Mouse (Mus musculus) liver, adult 2 months (tissue): ENCODE results near the gene Exosc9. TPM values are rescaled to one million over a fixed set of nuclear protein-coding genes. Genes with fewer than 3 reads are reported as not detected.

ENCODE experiments used
- DNase-seq: peaks from one replicate; pipeline ENCODE4 v3.0.0-alpha.2; 2011; ENCODE audit warnings: low read depth, low spot score; ENCODE audit errors: extremely low read depth
- H3K27ac ChIP-seq: fragments of 200-500 bp; replicated peaks from 2 replicates; pipeline ENCODE4 v1.5.1; 2012; ENCODE audit warnings: low read depth, mild to moderate bottlenecking, control low read depth, inconsistent platforms, low read length; ENCODE audit not compliant: insufficient read depth
- H3K27me3 ChIP-seq: fragments of 200-500 bp; 2 replicates; pipeline ENCODE4 v1.6.1; 2012; ENCODE audit warnings: mild to moderate bottlenecking, moderate library complexity, low read length, inconsistent platforms; ENCODE audit not compliant: control insufficient read depth, insufficient read depth
- H3K36me3 ChIP-seq: fragments of 200-500 bp; 2 replicates; pipeline ENCODE4 v1.6.1; 2012; ENCODE audit warnings: low read length, inconsistent platforms; ENCODE audit not compliant: control insufficient read depth, insufficient read depth
- H3K4me1 ChIP-seq: fragments of 200-500 bp; 2 replicates; pipeline ENCODE4 v1.6.1; 2011; ENCODE audit warnings: low read length; ENCODE audit not compliant: control insufficient read depth, insufficient read depth
- H3K4me3 ChIP-seq: fragments of 200-500 bp; 2 replicates; pipeline ENCODE4 v1.5.1; 2011; ENCODE audit warnings: low read depth, mild to moderate bottlenecking, control low read depth, low read length, moderate library complexity; ENCODE audit not compliant: insufficient read depth
- H3K79me2 ChIP-seq: fragments of 200-500 bp; 2 replicates; pipeline ENCODE4 v1.6.1; 2012; ENCODE audit warnings: inconsistent platforms, mild to moderate bottlenecking, low read length, moderate library complexity; ENCODE audit not compliant: control insufficient read depth, insufficient read depth
- H3K9ac ChIP-seq: fragments of 200-500 bp; 2 replicates; pipeline ENCODE4 v1.6.1; 2012; ENCODE audit warnings: low read depth, mild to moderate bottlenecking, control low read depth, inconsistent platforms, low read length
- CTCF ChIP-seq: fragments of 200-500 bp; IDR thresholded peaks from 2 replicates; pipeline ENCODE4 v1.5.1; 2011; ENCODE audit warnings: low read depth, low read length, control low read depth
- POLR2A ChIP-seq: fragments of 200-500 bp; IDR thresholded peaks from 2 replicates; pipeline ENCODE4 v1.6.1; 2011; ENCODE audit warnings: low read length, control low read depth; ENCODE audit not compliant: insufficient read depth; ENCODE audit errors: extremely low read depth
- WGBS: fragments of 180-500 bp; shearing (Covaris S2); methylation state at CpG from one replicate; pipeline ENCODE4 v1.1.7; 2018; 5-methylcytosine and 5-hydroxymethylcytosine counted together
- polyA plus RNA-seq: library from polyadenylated mRNA; depleted of rRNA; stranded (reverse); fragments of >200 nt; gene quantifications from 2 replicates; pipeline ENCODE4 v1.2.3, GENCODE M21; 2012; rRNA removed
- total RNA-seq: library from RNA; depleted of rRNA; stranded (reverse); fragments of >200 nt; gene quantifications from 2 replicates; pipeline ENCODE4 v1.2.3, GENCODE M21; 2014; rRNA removed

The Exosc9 gene
- total and polyA plus RNA-seq, 2 experiments: 6.3 to 15.6 TPM

DNA sequence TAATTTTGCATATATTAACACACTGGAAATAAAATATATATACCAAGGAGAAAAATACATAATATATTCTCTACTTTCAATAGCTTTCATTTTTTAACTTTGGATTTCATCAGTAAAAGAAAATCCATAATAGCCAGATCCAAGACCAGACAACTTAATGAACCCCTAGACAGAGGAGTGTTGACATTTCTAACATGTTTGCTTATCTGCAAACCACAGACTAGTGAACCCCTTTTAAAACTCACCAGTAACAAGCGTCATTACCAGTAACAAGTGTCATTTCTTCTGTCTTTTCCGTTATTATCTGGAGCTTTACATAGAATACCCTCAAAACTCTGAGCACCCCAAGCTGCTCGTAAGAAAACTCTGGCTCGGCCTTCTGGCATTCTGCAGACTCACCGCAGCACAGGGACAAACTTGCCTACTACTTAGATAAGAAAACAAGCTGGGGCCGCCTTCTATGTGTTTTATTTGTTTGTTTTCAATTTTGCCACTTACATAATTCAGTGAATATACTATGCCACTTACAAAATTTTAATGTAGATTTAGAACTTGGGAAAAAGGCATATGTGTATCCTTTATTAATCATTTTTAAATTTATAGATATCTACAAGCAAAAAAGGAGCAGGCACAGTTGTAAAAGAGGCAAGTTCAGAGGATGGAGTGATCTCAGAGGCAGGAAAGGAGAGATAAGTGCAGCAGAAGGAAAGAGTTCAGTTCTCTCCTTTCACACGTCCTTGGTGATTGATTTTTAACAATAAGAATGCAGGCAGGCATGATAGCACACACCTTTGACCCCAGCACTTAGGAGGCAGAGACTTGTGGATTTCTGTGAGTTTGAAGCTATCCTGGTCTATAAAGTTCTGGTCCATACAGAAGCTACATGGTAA, 53.7 kb downstream of the Exosc9 start:
- DNase-seq: no peak
- Histone ChIP-seq H3K4me3 (no peak overlapping the region), H3K27me3 (no peaks in the 10 kb centered on the region), H3K9ac (no peak overlapping the region), H3K36me3 (peaks cover 12% of the 10 kb centered on the region; the same call in 1 of the 2 replicates), H3K79me2 (no peaks in the 10 kb centered on the region), H3K4me1 (no peaks in the 10 kb centered on the region), H3K27ac (no peak overlapping the region)
- 90% methylated on average over 7 of the region's 7 CpGs for WGBS
- TF ChIP-seq CTCF (no peak), POLR2A (no peak)

DNA sequence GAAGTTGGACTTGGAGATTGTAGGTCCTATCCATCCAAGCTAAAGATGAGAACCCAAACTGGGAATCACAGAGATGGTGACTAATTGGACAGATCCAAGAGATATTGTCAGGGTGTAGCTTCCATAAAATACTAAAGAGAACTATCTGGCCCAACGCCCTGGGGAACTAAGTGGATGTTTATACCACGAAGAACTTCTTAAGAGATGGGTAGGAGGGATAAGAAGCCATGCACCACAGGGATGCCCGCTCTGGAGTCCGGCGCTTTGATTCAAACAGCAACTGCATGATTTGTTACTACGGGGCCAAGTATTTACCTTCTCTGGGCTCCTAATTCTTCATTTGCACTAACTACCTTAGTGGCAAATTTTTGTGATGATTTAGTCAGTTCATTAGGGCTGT, 60.3 kb downstream of the Exosc9 start:
- TF ChIP-seq CTCF (no peak), POLR2A (no peak)
- Histone ChIP-seq H3K36me3 (no peaks in the 10 kb centered on the region), H3K9ac (peak overlapping the region; percentile 93), H3K79me2 (no peaks in the 10 kb centered on the region), H3K4me1 (peaks cover 3% of the 10 kb centered on the region; the same call in 1 of the 2 replicates), H3K4me3 (peak overlapping the region; percentile 95), H3K27ac (0 out of 2 replicates have a peak overlapping the region, but pooled peaks have one; percentile 4), H3K27me3 (no peaks in the 10 kb centered on the region)
- 12% methylated on average over 6 of the region's 6 CpGs for WGBS
- DNase-seq: peak; percentile 8

DNA sequence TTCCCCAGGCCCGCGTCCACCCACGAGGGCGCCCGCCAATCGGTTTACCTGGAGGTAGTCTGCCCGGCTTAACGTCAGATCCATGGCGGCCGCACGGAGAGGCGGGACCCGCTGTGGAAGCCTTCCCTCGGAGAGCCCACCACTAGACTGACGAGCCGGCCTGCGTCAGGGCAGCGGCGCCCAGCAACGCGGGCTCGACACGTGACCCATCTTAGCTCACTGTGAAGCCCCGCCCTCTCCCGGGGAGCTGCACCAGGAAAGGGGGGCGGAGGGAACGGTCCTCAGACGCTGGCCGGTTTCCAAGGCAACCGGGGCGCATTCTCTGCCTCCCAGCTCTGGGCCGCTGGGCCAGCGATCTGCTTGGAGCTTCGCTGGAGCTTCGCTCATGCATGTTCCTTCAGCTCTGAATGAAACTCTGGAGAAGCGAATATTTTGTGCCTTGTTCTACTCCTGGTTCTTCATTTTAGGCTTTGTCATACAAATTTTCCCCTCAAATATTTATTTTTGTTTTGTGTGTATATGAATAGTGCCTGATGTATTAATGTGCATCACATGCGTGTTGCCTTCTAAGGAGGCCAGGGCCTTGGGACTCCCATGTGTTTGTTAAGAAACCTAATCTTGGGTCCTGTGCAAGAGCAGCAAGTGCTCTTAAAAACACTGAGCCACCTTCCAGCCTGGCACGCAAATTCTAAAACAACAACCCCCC, 60.9 kb downstream of the Exosc9 start, which contains the start of gene Bbs7:
Gene Bbs7 (minus strand): TSS at position 276 of the 706 bp plus-strand sequence.
- WGBS: 5% methylated on average over 38 of the region's 38 CpGs
- no peaks in the 10 kb centered on the region for H3K36me3 ChIP-seq
- H3K4me1 ChIP-seq: peaks cover 3% of the 10 kb centered on the region; the same call in 1 of the 2 replicates
- peak within 1 kb of the TSS; percentile 95 for H3K4me3 ChIP-seq
- no peaks in the 10 kb centered on the region for H3K79me2 ChIP-seq
- TF ChIP-seq POLR2A: 0 out of 2 replicates have a peak, but pooled peaks have one; percentile 43
- no peak for TF ChIP-seq CTCF
- no peaks in the 10 kb centered on the region for H3K27me3 ChIP-seq
- 0 out of 2 replicates have a peak within 1 kb of the TSS, but pooled peaks have one; percentile 4 for H3K27ac ChIP-seq
- peak within 1 kb of the TSS; percentile 93 for H3K9ac ChIP-seq
- peak; percentile 74 for DNase-seq

DNA sequence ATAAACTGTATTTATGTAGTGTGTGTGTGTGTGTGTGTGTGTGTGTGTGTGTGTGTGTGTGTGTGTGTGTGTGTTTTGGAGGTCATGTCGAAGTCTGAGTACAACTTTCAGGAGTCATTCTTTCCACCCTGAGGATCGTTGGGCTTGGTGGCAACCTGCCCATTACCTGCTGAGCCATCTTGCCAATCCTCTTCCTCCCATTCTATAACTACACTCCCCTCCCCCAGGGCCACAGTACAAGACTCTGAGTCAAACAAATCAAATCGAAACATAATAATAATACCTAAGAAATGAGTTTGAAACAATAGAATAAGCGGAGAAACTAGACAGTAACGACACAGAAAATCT, 61.5 kb downstream of the Exosc9 start:
- H3K79me2 ChIP-seq: no peaks in the 10 kb centered on the region
- peaks cover 3% of the 10 kb centered on the region; the same call in 1 of the 2 replicates for H3K4me1 ChIP-seq
- H3K27me3 ChIP-seq: no peaks in the 10 kb centered on the region
- no peak for DNase-seq
- H3K4me3 ChIP-seq: no peak overlapping the region
- no peaks in the 10 kb centered on the region for H3K36me3 ChIP-seq
- TF ChIP-seq POLR2A: no peak
- no peak for TF ChIP-seq CTCF
- H3K9ac ChIP-seq: no peak overlapping the region
- 58% methylated on average over 5 of the region's 5 CpGs for WGBS
- no peak overlapping the region for H3K27ac ChIP-seq

Other genes starting within 250 kb of the Exosc9 start
- 77.4 and 95.0 TPM in 2 replicates for gene Anxa5, start 76.7 kb upstream of the Exosc9 start, total RNA-seq
- gene Anxa5, start 76.7 kb upstream of the Exosc9 start, polyA plus RNA-seq: 152 and 159 TPM in 2 replicates
- gene 1810062G17Rik, start 76.7 kb upstream of the Exosc9 start, total RNA-seq: 1.4 and 1.7 TPM in 2 replicates
- 0.87 and 0.91 TPM in 2 replicates for gene 1810062G17Rik, start 76.7 kb upstream of the Exosc9 start, polyA plus RNA-seq
- not detected in 2 replicates for gene Gm11549, start 30.8 kb upstream of the Exosc9 start, total RNA-seq
- not detected in 2 replicates for gene Gm11549, start 30.8 kb upstream of the Exosc9 start, polyA plus RNA-seq
- 0.74 and 3.8 TPM in 2 replicates for gene Ccna2, start 19.5 kb downstream of the Exosc9 start, total RNA-seq
- gene Ccna2, start 19.5 kb downstream of the Exosc9 start, polyA plus RNA-seq: 0.50 and 0.67 TPM in 2 replicates
- gene Bbs7, start 60.9 kb downstream of the Exosc9 start, total RNA-seq: 4.2 and 6.1 TPM in 2 replicates
- 0.65 and 1.8 TPM in 2 replicates for gene Bbs7, start 60.9 kb downstream of the Exosc9 start, polyA plus RNA-seq
- gene Trpc3, start 137.6 kb downstream of the Exosc9 start, total RNA-seq: 0.46 and 0.87 TPM in 2 replicates
- 0.21 and 0.27 TPM in 2 replicates for gene Trpc3, start 137.6 kb downstream of the Exosc9 start, polyA plus RNA-seq